Mouse (Mus musculus): Measurements from ENCODE around the gene Plekha4.
"Not testable (repeated sequence)": the region's sequence is repeated elsewhere in the genome, so short reads cannot be mapped to it uniquely, and the experiment has no call there.

Plekha4 gene

DNA sequence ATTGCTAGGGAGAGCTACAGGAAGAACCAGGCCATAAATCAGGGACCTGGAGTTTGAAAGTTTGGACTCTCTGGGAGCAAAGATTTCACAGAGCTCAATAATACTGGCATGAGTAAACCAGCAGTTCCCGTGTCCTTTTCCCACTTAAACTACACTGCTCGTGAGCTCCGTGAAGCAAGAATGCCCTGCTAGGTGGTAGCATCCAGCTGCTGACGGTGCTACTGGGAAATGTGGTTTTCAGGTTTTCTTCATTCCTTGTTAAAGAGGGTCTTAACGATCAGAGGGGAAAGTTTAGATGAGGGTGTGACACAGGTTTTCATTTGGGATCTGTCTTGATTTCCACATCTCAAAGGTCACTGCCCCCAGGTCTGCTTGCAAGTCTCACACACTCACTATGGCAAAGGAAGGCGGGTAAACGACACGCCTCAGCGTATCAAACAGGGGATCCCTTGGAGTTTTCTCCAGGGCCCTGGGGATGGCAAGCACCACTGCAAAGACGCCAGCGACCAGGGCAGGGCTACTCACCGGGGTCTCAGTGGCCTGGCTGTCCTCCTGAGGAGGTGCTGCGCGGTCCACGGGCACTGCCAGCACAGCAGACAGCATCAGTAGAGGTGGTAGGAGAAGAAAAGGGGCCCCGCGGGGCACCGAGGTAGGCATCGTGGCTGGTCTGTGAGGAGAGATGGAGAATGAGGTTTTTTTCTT lies 16.8 kb upstream of the Plekha4 start:
- DNase-seq (ENCODE audit: low spot score in 2 of 2): no peak

DNA sequence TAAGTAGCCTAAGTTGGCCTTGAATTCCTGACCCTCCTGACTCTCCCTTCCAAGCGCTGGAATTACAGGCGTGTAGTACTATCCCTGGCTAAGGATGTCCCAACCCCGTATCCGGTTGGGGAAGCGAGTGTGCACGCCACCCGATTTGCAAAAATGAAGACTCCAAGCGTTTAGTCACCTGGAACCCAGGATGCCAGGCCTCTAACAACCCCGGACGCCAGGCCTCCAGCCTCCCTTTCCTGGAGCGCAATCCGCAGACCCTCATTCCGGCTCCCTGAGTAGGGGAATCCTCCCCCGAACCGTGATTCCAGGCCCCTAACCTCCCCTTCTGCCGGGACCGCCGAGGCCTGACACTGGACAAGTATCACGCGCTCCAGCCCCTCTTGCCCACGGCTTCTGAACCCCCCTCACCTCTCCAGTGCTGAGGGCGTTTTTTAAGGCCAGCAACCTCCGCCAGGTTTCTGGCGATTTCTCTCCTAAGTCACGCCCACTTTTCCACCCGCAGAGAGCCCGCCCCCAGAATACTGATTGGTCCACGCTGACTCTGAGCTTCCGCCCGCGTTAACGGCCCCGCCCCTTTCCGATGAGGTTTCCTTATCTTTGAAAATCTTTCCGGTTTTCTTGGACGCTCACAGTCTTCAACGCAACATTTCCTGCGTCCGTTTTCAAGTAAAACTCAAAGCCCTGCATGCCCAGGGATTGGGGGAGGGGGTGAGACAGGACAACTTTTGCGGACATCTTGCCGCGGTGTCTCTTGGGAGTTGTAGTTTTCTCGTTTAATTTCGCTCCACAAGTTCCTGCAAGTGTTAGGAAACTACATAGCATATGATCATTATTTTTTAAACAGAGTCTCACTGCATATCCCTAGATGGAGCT lies 16.0 kb upstream of the Plekha4 start, which contains the start of gene Nucb1:
Gene Nucb1 (minus strand): TSS at position 495 of the 876 bp plus-strand sequence.
- peak; percentile 78 to 84 for DNase-seq (ENCODE audit: low spot score in 2 of 2)

DNA sequence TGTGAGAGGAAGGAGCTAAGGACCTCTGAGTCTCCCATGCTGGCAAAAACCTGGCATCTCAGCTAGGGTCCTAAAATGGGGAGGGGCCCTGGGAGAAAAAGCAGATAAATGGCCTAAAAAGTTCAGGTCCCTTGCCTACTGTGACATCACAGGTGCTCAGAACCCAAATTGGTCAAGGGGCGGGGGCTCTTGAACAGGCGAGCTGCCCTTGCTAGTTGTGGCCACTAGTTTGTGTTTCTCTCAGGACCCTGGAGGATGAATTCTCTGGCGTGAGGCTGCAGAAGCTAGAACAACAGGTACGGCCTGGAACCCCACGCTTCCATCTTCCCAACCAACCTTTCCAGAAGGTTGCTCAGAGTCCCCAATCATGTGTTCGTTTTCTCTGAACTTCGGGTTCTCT lies 11.7 kb upstream of the Plekha4 start:
- DNase-seq (ENCODE audit: low spot score in 2 of 2): no peak

DNA sequence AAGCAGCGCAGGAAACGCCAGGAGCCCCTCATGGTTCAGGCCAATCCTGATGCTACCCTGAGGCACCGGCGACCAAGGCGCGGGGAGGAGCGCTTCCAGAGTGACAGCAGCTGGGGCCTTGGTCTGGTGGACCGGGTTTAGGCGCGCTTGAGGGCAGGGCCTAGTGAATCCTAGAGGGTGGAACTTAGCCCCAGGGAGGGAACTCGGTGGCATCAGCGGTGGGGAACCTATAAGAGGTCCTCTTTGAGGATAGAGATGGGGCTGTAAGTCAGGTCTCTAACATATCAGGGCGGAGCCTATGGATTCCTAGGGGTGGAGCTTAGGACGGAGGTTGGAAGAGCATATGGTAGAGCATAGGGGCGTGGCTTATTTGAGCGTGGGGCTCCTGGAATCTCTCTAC lies 10.7 kb upstream of the Plekha4 start:
- no peak for DNase-seq (ENCODE audit: low spot score in 2 of 2)

DNA sequence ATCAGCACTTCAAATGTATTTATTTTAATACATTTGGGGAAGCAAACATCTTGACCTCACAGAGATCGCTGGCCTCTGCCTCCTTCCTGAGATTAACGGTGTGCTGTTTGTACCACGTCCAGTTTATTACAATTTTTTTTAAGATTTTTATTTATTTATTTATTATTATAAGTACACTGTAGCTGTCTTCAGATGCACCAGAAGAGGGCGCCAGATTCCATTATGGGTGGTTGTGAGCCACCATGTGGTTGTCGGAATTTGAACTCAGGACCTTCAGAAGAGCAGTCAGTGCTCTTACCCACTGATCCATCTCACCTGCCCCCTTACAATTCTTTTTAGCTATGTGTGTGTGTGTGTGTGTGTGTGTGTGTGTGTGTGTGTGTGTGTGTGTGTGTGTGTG lies 9.3 kb upstream of the Plekha4 start:
- DNase-seq (ENCODE audit: low spot score in 2 of 2): not testable (repeated sequence)

DNA sequence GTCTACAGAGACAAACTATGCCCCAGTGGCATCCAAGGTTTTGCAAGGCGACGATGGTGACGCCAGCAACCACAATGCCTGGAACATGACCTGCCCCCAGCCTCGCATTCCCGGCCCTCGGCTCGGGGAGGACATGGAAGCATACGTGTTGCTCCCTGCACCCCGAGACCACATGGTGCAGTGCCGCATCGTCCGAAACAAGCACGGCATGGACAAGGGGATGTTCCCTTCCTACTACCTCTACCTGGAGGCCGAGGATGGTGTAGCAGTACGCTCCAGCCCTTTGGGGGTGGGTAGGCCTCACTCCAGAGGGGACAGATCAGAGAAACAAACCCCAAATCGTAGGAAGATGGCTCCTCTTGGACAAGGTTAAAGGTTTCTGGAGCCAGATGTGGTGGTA lies 7.5 kb upstream of the Plekha4 start:
- DNase-seq (ENCODE audit: low spot score in 2 of 2): no peak

DNA sequence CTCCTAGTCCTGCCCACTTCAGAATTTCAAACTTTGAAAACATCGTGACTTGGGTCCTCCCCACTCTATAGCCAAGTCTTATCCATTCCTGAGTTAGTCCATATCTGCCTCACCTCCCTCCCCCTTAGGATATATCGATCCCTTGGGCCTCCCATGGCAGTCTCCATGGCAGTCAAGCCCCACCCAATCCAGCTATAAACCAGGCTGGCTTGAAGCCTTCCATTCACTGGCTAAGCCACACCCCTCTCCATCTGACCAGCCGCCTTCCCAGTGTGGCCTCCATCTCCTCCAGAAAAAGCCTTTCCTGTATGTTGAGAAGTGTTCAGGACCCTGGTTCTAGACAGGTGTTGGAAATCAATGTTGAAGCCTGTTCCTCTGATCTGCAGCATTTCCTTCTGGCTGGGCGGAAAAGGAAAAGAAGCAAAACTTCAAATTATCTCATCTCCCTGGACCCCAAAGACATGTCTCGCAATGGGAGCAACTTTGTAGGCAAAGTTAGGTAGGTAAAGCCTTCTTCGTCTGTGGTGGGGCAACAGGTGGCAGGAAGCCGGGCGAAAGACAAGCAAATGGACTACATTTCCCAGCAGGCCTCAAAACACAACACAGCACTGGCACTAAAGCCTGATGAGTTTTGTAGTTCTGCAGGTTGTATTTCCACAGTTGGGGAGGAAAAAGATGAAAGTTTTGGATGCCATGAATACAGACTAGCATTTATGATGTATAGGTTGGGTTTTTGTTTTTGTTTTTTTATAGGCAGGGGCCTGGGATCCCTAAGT lies 6.6 kb upstream of the Plekha4 start:
- DNase-seq (ENCODE audit: low spot score in 2 of 2): no peak

DNA sequence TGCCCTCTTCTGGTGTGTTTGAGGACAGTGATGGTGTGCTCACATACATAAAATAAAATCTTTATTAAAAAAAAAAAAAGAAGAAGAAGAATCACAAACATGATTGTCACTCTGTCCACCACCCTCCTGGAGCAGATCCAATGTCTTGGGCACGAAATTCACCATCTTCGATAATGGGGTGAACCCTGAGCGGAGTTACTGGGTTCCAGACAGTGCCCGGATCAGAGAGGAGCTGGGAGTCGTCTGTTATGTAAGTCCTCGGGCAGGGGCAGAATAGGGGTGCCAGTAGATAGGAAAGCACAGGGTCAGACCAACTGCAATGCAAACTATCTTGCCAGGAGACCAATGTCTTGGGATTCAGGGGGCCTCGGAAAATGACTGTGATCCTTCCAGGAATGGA lies 5.5 kb upstream of the Plekha4 start:
- DNase-seq (ENCODE audit: low spot score in 2 of 2): no peak

DNA sequence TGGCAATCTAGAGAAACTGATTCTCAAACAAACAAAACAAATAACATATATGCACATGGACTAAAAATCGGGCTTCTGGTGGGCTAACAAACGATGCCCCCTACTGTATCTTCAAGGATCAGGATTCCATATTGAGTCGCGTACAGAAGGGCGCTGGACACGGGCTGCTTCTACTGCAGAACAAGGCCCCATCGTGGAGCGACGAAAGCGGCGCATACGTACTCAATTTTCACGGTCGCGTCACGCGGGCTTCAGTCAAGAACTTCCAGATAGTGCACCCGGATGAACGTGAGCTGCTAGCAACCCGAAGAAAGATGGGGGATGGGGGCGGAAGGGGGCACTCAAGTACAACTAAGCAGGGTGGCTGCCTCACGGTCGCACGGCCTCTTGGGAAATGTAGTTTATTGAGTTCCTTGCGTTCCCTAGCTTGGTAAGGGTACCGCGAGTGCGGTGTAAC lies 4.4 kb upstream of the Plekha4 start:
- DNase-seq (ENCODE audit: low spot score in 2 of 2): peak; percentile 79

DNA sequence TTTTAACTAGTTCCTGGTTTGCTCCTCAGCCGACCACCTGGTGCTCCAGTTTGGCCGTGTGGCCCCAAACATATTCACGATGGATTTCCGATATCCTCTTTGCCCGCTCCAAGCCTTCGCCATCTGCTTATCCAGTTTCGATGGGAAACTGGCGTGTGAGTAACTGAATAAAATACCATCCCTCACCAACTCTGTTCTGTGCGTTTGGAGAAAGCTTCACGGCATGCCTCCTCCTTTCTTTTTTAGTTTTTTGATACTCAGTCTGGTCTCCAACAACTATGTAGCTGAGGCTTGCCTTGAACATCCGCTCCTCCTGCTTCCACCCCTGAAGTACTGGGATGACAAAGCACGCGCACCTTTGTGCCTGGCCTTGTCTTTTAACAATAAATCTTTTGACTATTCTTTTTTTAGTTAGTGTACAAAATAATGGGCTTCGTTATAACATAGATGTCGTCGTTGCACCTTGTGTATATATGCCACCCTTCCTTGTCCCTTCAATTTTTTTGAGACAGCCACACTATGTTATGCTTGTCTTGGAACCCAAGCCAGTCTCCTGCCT lies 3.9 kb upstream of the Plekha4 start:
- DNase-seq (ENCODE audit: low spot score in 2 of 2): no peak

DNA sequence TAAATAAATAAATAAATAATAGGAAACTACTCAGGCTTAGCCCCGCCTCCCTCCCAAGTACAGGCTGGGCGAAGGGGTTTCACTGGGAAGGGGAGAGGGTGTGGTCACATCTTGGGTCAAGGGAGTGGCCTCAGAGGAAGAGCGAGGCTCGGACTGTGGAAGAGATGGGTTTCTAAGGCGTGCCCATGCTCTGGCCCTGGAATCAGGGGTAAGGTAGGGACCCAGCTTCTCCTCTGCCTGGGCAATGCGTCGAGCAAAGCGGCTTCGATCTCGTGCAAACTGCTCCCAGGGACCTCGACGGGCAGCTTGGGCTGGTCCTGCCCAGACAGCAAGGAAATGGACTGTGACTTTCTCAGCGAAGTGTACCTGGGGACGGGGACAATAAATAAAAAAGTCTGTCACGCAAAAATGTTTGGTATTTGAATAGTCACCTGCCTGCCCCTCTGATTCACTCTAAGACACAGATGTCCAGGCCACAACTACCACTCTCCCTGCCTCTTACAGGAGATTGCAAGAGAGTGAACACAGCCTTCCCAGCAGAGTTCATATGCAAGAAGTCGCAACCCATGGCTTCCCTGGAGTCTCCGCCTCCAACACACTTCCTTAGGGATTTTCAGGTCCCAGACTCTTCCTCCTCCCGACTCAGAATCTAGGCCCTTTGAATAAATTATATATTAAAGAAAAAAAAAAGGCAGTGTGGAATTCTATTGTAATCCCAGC lies 3.0 kb upstream of the Plekha4 start:
- no peak for DNase-seq (ENCODE audit: low spot score in 2 of 2)

DNA sequence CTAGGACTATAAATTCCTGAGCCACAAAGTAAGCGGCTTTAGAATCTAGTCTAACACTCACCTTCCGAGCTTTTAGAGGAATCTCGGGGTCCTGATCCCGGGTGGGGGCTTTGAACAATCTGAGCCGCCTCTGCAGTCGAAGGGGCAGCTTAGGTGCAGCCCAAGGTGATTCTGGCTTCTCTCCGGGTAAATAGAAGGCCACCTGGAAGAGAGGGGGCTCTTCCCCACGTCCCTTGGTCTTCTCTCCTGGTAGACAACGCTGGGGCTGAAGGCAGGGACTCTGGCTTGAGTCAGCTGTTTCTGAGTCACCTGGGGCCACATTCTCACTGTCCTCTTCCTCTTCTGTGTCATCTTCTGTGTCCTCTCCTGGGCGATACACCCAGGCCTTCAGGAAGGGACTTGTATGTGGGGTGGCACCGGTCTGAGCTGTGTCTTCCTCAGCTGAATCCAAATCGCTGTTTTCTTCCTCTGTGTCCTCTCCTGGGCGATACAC lies 2.4 kb upstream of the Plekha4 start:
- DNase-seq (ENCODE audit: low spot score in 2 of 2): no peak

DNA sequence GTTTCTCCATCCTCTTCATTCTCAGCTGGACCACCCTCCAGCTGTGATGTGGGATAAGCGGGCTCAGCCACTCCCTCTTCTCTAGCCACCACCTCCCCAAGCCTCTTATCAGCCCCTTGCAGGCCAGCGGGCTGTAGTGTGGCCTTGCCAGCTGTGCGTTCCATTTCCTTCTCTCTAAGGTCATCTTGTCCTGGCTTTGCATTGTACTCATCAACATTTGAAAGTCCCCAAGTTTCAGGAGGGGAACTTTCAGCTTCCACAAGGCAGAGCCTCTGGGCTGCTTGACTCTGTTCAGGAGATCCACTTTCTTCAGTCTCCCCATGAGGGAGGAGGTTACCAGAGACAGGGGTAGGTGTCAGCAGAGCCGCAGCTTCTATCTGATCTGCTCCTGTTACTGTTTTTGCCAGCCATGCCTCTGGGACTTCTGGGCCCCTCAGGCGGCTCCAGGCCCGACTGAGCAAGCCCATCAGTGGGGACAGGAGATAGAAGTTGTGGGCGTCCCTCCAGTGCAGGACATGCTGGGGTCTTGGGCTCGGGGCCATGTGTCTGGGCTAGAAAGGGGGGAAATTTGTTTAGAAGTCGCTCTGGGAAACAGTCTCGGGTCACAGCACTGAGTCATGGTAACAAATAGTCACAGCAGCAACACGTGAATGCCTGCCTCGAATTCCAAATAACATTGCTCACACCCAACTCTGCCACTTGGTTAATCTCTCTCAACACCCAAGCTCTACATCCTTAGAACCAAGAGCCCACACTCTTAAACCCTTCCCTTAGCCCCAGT lies 1.1 kb upstream of the Plekha4 start:
- no peak for DNase-seq (ENCODE audit: low spot score in 2 of 2)

DNA sequence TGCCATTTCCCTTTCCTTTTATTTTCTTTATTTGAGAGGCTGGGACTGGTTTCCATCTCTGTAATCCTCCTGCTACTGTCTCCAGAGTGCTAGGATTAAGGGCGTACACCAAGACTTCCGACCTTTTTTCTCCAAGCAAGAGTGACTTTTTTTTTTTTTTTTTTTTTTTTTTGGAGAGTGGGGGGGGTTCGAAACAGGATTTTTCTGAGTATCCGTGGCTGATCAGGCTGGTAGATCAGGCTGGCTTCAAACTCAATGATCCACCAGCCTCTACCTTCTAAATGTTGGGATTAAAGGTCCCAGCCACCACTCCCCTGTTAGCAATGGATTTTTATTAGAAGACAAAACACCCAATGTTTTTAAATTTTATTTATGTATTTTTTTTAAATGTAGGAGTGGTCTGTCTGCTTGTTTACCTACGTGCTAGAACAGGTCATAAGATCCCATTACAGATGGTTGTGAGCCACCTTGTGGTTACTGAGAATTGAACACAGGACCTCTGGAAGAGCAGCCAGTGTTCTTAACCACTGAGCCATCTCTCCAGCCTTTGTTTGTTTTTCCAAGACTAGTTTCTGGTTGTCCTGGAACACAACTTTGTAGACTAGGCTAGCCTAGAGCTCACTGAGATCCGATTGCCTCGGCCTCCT lies 467 bp downstream of the Plekha4 start:
- DNase-seq (ENCODE audit: low spot score in 2 of 2): no peak

DNA sequence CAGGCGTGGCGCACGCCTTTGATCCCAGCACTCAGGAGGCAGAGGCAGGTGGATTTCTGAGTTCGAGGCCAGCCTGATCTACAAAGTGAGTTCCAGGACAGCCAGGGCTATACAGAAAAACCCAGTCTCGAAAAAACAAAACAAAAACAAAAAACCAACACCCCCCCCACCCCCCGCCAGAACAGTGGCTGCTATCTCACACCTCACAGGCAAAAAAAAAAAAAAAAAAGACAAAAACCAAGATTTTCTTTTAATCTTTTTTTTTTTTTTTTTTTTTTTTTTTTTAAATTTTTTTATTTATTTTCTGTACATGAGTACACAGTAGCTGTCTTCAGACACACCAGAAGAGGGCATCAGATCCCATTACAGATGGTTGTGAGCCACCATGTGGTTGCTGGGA lies 1.0 kb downstream of the Plekha4 start:
- not testable (repeated sequence) for DNase-seq (ENCODE audit: low spot score in 2 of 2)

DNA sequence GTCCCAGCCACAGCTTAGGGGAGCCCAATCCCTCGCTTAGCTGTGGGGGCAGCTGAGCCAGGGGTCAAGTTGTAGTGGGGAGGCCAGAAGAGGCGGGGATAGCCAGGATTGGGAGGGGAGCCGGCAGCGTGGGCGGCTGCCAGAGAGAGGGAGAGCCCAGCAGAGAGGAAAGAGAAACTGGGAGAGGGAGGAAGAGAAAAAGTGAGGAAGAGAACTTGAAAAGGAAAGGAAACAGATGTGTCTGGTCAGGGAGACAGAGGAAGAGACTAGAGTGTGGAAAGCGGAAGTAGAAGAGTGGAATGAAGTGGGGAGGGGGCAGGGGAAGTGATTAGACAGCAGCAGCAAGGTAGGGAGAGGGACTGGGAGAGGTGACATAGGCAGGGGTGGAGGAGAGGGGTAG lies 3.3 kb downstream of the Plekha4 start:
- no peak for DNase-seq (ENCODE audit: low spot score in 2 of 2)

DNA sequence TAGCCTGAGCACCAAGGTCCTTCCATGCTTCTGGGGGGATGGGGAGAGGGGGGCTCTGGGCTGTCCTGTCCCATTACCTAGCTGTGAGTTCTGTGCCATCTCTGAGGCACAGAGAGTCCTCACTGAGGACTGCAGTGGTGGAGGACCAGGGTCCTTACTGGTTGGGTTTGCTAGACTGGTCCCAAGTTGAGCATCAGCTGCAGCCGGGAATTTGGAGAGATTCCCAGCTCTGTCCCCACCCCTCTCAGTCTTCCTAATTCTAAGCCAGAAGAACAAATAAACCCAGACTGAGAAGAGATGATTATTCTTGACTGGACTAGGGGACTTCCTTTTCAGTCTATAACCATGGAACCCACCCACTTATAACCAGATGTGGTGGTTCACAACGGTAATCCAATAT lies 4.5 kb downstream of the Plekha4 start:
- no peak for DNase-seq (ENCODE audit: low spot score in 2 of 2)

DNA sequence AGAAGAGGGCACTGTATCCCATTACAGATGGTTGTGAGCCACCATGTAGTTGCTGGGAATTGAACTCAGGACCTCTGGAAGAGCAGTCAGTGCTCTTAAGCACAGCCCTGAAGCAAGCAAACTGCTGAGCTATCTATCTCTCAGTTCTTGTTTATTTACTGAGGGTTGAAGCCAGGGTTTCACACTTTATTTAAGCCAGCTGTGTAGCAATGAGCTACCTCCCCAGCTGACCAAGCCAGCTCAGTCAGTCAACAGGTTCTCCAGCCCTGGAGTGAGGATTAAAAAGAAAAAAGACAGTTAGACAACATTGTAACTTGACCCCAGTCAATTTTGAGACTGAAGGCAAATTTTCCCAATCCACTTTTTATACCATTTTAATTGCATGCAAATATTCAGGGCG lies 9.5 kb downstream of the Plekha4 start:
- no peak for DNase-seq (ENCODE audit: low spot score in 2 of 2)

DNA sequence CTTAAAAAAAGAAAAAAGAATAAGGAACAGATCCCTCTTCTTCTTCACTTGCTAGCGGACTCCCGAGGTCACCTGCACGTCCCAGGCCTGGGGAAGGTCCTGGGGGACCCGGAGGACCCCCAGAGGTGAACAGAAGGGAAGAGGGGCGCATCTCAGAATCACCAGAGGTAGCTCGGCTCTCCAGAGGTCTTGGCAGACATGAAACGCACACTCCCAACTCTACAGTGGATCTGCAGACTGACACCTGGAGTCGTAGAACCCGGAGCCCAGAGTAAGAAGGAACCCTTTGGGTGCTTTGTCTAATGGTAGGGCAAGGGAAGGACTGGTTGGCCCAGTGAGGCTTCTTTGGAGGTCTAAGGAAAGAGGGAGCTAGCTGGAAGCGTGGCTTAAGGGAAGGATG lies 11.5 kb downstream of the Plekha4 start:
- DNase-seq (ENCODE audit: low spot score in 2 of 2): no peak

All from frontal cortex, postnatal 25 days (tissue).